In genomic region chr5:64959843-64960230, GRCm38 (mm10) we compare ENCODE assay signal across 8 mouse cellular contexts. TPM values are rescaled to one million over a fixed set of nuclear protein-coding genes. Genes with fewer than 3 reads are reported as not detected.
DNase-seq lines count a peak whose midpoint lies in the region; ATAC-seq and TF ChIP-seq lines count a peak whose summit lies in the region.

Gene Tlr6 (minus strand): TSS chr5:64960097.

- DNase-seq in left cerebral cortex, adult 2 months (ENCODE audit: extremely low spot score in 1 of 2, low spot score in 2 of 2) = peak; percentile 32 to 36
- no peak for DNase-seq in left cerebral cortex, adult 8-10 months (ENCODE audit: low spot score in 2 of 2)
- DNase-seq in MEL-GATA-1-ER (ENCODE audit: extremely low read depth, low read depth) = peak; percentile 78
- peak; percentile 74 for DNase-seq in kidney, postnatal 14 days
- DNase-seq in mesoderm, embryonic 11.5 days (ENCODE audit: low read depth, low spot score) = peak; percentile 80
- DNase-seq in thymus, postnatal 4 days = peak; percentile 76

- ATAC-seq in common myeloid progenitor, adult 5-6 weeks (replicated peaks; ENCODE audit: low read depth, poor library complexity, severe bottlenecking) = peak; percentile 52
- ATAC-seq in inflammation-experienced regulatory T-cells, adult 6 months = no peak

- intact Hi-C loops in left cerebral cortex, adult 2 months (cut with DNase I) = loop anchor here (10.0 kb wide), 2 partner anchors 75 to 665 kb away; no protein-coding TSS in a partner anchor

- H3K27ac ChIP-seq in left cerebral cortex, adult 2 months = peak within 1 kb of the TSS; percentile 54; the same call in 1 of the 2 replicates

- peak; percentile 80 for TF ChIP-seq CTCF in left cerebral cortex, adult 2 months (IDR thresholded peaks at IDR 0.05)

- H3K4me3 ChIP-seq in left cerebral cortex, adult 2 months = peak within 1 kb of the TSS; percentile 37

RNA-seq across cellular contexts. Expression of gene Tlr6, which starts in this region (rescaled TPM):
- total RNA-seq in left cerebral cortex, adult 2 months (2021) = under 1 TPM; 0.50 to 0.70 TPM
- 1 to 10 TPM; 1.5 to 2.8 (median 1.5) TPM for total RNA-seq in left cerebral cortex, adult 8-10 months (2022)
- total RNA-seq in common myeloid progenitor, adult 5-6 weeks (2017) = 1.2 and 1.8 TPM in 2 replicates
- 1 to 10 TPM; 6.5 to 9.5 (median 7.4) TPM for polyA plus RNA-seq in inflammation-experienced regulatory T-cells, adult 6 months (2017; shearing (Covaris generic))

Comparison
In these comparisons a context has a peak if more than half of its experiments do, and no peak if none do; other contexts are left out.
1. Peak in DNase-seq, H3K4me3 ChIP-seq and H3K27ac ChIP-seq in left cerebral cortex, adult 2 months; RNA of the gene not detected or under 1 TPM.
2. DNase-seq: peak in MEL-GATA-1-ER (single experiment), kidney, postnatal 14 days (single experiment), mesoderm, embryonic 11.5 days (single experiment) and thymus, postnatal 4 days (single experiment); none in left cerebral cortex, adult 8-10 months (0 of 2).